Mouse (Mus musculus) R1 (cell line): Measurements from ENCODE around the gene E2f4.

Source experiments
- DNase-seq: peaks from one replicate; pipeline ENCODE4 v3.0.0-alpha.2; 2018; ENCODE audit warnings: low read depth, low spot score

E2f4 gene

GRCm38 (mm10) chr8:105347428-105348221 lies 50.2 kb downstream of the E2f4 start, which contains the start of gene Fhod1:
Fhod1 (minus strand) TSS chr8:105347953.
- peak; percentile 97 for DNase-seq

DNA sequence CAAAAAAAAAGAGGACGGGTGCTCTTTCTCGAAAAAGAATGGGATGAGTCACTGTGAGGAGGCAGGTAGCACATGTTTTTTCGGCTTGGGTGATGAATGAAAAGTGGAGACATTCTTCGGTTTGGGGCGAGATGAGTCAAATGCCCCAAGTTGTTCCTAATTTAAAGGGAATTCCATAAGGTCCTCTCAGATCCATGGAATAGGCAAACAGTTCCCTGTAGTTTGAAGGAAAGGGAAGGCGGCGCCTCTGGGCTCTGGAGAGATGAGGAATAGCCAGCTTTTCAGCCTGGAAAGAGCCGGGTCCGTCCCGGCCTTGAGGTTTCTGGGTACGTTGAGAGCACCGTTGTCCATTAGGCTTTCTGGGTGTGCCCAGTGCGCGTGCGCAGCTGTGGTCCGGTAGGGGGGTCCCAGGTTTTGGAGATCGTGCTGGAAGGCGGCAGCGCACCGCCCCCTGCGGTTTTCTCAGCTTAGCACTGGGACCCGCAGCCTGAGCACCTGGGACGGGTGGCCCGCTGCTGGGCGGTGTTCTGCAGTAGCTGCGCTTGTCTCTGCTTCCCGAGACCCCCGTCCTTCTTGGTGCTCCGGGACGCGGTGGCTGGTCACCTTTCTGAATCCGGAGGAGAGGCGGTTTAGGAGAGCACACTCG lies 51.1 kb downstream of the E2f4 start, which contains the start of gene Slc9a5:
Slc9a5 (plus strand) TSS at position 394 of the 646 bp plus-strand sequence.
- DNase-seq: peak; percentile 64

GRCm38 (mm10) chr8:105349096-105349771 lies 51.8 kb downstream of the E2f4 start:
- peak; percentile 36 for DNase-seq

- no peak for DNase-seq
Measured at GRCm38 (mm10) chr8:105350186-105350585, 52.7 kb downstream of the E2f4 start.

GRCm38 (mm10) chr8:105353583-105354135 lies 56.2 kb downstream of the E2f4 start:
- DNase-seq: no peak

GRCm38 (mm10) chr8:105354549-105354948 lies 57.1 kb downstream of the E2f4 start:
- no peak for DNase-seq
